Comparison of ENCODE assay signal across 8 mouse cellular contexts in genomic region chr16:55468833-55469458, GRCm38 (mm10).
DNase-seq lines count a peak whose midpoint lies in the region; ATAC-seq and TF ChIP-seq lines count a peak whose summit lies in the region.

No protein-coding gene starts in this region.

- no peaks in the 10 kb centered on the region for H3K9me3 ChIP-seq in embryonic facial prominence, embryonic 11.5 days (replicated peaks; ENCODE audit: control insufficient read depth, low read length)
- H3K9me3 ChIP-seq in limb, embryonic 10.5 days (replicated peaks): no peaks in the 10 kb centered on the region
- H3K9me3 ChIP-seq in midbrain, postnatal 0 days (ENCODE audit: low read length): no peaks in the 10 kb centered on the region
- H3K9me3 ChIP-seq in stomach, embryonic 15.5 days: no peaks in the 10 kb centered on the region

- peak; percentile 35 for DNase-seq in 3134 (ENCODE audit: extremely low read depth, insufficient read length, low spot score)
- peak; percentile 90 for DNase-seq in adrenal gland, postnatal 10 days
- DNase-seq in embryonic facial prominence, embryonic 11.5 days (ENCODE audit: low spot score): peak; percentile 92
- peak; percentile 58 to 80 for DNase-seq in heart, adult 18-20 months
- DNase-seq in kidney, adult 8-10 months: peak; percentile 58 to 82
- peak; percentile 90 for DNase-seq in limb, embryonic 10.5 days (ENCODE audit: low spot score)
- peak; percentile 98 for DNase-seq in midbrain, postnatal 0 days (ENCODE audit: low spot score)

- 0 out of 2 replicates have a peak, but pooled peaks have one; percentile 59 for ATAC-seq in embryonic facial prominence, embryonic 11.5 days (replicated peaks; ENCODE audit: insufficient number of reproducible peaks, low FRiP score, low TSS enrichment, low read depth)
- ATAC-seq in midbrain, postnatal 0 days (ENCODE audit: low FRiP score): peak; percentile 73; the same call in 1 of the 2 replicates
- peak; percentile 75; the same call in 1 of the 2 replicates for ATAC-seq in stomach, embryonic 15.5 days (ENCODE audit: insufficient read depth, low FRiP score, low read depth)

- peak; percentile 93 for TF ChIP-seq CTCF in midbrain, postnatal 0 days (IDR thresholded peaks at IDR 0.05)

- H3K27ac ChIP-seq in embryonic facial prominence, embryonic 11.5 days (replicated peaks; ENCODE audit: low read depth, low read length): no peak overlapping the region
- no peak overlapping the region for H3K27ac ChIP-seq in limb, embryonic 10.5 days
- no peak overlapping the region for H3K27ac ChIP-seq in midbrain, postnatal 0 days (ENCODE audit: low read depth, low read length)
- H3K27ac ChIP-seq in stomach, embryonic 15.5 days: no peak overlapping the region

- H3K4me3 ChIP-seq in embryonic facial prominence, embryonic 11.5 days (ENCODE audit: low read depth, low read length): no peak overlapping the region
- H3K4me3 ChIP-seq in limb, embryonic 10.5 days: no peak overlapping the region
- no peak overlapping the region for H3K4me3 ChIP-seq in midbrain, postnatal 0 days (ENCODE audit: low read depth, low read length)
- H3K4me3 ChIP-seq in stomach, embryonic 15.5 days (replicated peaks): no peak overlapping the region

- H3K4me2 ChIP-seq in embryonic facial prominence, embryonic 11.5 days (ENCODE audit: low read depth, low read length): no peak overlapping the region
- no peak overlapping the region for H3K4me2 ChIP-seq in midbrain, postnatal 0 days (ENCODE audit: low read depth, low read length, poor library complexity, severe bottlenecking)
- H3K4me2 ChIP-seq in stomach, embryonic 15.5 days: no peak overlapping the region

- no peak overlapping the region for H3K9ac ChIP-seq in embryonic facial prominence, embryonic 11.5 days (replicated peaks; ENCODE audit: low read length)
- H3K9ac ChIP-seq in midbrain, postnatal 0 days (replicated peaks; ENCODE audit: low read length, poor library complexity, severe bottlenecking): no peak overlapping the region
- no peak overlapping the region for H3K9ac ChIP-seq in stomach, embryonic 15.5 days

- H3K4me1 ChIP-seq in embryonic facial prominence, embryonic 11.5 days (ENCODE audit: control insufficient read depth, insufficient read depth, low read length): no peaks in the 10 kb centered on the region
- peaks cover 9% of the 10 kb centered on the region for H3K4me1 ChIP-seq in limb, embryonic 10.5 days
- no peaks in the 10 kb centered on the region for H3K4me1 ChIP-seq in midbrain, postnatal 0 days (ENCODE audit: insufficient read depth, low read length)
- no peaks in the 10 kb centered on the region for H3K4me1 ChIP-seq in stomach, embryonic 15.5 days

- no peaks in the 10 kb centered on the region for H3K27me3 ChIP-seq in embryonic facial prominence, embryonic 11.5 days (ENCODE audit: control insufficient read depth, insufficient read depth, low read length)
- H3K27me3 ChIP-seq in limb, embryonic 10.5 days (ENCODE audit: low read depth, poor library complexity, severe bottlenecking): no peaks in the 10 kb centered on the region
- no peaks in the 10 kb centered on the region for H3K27me3 ChIP-seq in midbrain, postnatal 0 days (ENCODE audit: insufficient read depth, low read length)
- H3K27me3 ChIP-seq in stomach, embryonic 15.5 days (replicated peaks): no peaks in the 10 kb centered on the region

- 56% methylated on average over 9 of the region's 9 CpGs for WGBS in embryonic facial prominence, embryonic 11.5 days
- 56% methylated on average over 9 of the region's 9 CpGs for WGBS in limb, embryonic 10.5 days
- WGBS in midbrain, postnatal 0 days: 47% methylated on average over 9 of the region's 9 CpGs
- 45% methylated on average over 9 of the region's 9 CpGs for WGBS in stomach, embryonic 15.5 days

- no peaks in the 10 kb centered on the region for H3K36me3 ChIP-seq in embryonic facial prominence, embryonic 11.5 days (replicated peaks; ENCODE audit: control insufficient read depth, insufficient read depth, low read depth, low read length)
- H3K36me3 ChIP-seq in limb, embryonic 10.5 days: no peaks in the 10 kb centered on the region
- H3K36me3 ChIP-seq in midbrain, postnatal 0 days (ENCODE audit: insufficient read depth, low read length): no peaks in the 10 kb centered on the region
- no peaks in the 10 kb centered on the region for H3K36me3 ChIP-seq in stomach, embryonic 15.5 days

Comparison
In these comparisons a context has a peak if more than half of its experiments do, and no peak if none do; other contexts are left out.
1. DNase-seq: peak in every context shown above with its lines; median percentile 98 in midbrain, postnatal 0 days; 92 in embryonic facial prominence, embryonic 11.5 days; 90 in adrenal gland, postnatal 10 days; 90 in limb, embryonic 10.5 days; 70 in kidney, adult 8-10 months; 69 in heart, adult 18-20 months; 35 in 3134.